ENCODE assay signal across 21 mouse cellular contexts in genomic region chr11:94425656-94426055, GRCm38 (mm10). TPM values are rescaled to one million over a fixed set of nuclear protein-coding genes. Genes with fewer than 3 reads are reported as not detected.
A peak's percentile ranks its signal among the peaks of the same experiment; 100 is the strongest.
DNase-seq lines count a peak whose midpoint lies in the region; TF ChIP-seq lines count a peak whose summit lies in the region.
"Had no signal": no experiment of that assay in that cellular context is flagged by ENCODE, and none has a peak within 500 bp of the region (broad histone marks: within the 10 kb centered on the region; RNA-seq: fewer than 3 reads in every experiment).

No protein-coding gene starts in this region.

- DNase-seq in frontal cortex, adult 2 months (ENCODE audit: extremely low spot score in 1 of 2, low spot score in 1 of 2), result peak; percentile 54 to 66
- no peak for DNase-seq in frontal cortex, postnatal 14 days (ENCODE audit: low spot score in 2 of 2)
- DNase-seq in left cerebral cortex, adult 2 months (ENCODE audit: extremely low spot score in 1 of 2, low spot score in 2 of 2), result peak in 1 of 2 experiments; percentile 67
- no peak for DNase-seq in left cerebral cortex, postnatal 10 days (ENCODE audit: extremely low spot score in 1 of 2, low spot score in 2 of 2)
- DNase-seq in right cerebral cortex, adult 2 months (ENCODE audit: low spot score in 2 of 2), result peak; percentile 55 to 57
- no peak for DNase-seq in right cerebral cortex, postnatal 4 days
- DNase-seq in gastrocnemius, postnatal 10 days, result no peak
- DNase-seq: adrenal gland, postnatal 25 days; cerebellum, adult 9-11 months; lung, embryonic 14.5 days; midbrain, embryonic 14.5 days; retina, postnatal 1 day; thymus, postnatal 14 days had no signal

- intact Hi-C loops in left cerebral cortex, adult 2 months (cut with DNase I), result loop anchor here (1.0 to 2.0 kb wide), 2 partner anchors 27 to 49 kb away; partner anchors contain the start of gene Cacna1g
- intact Hi-C loops in left cerebral cortex, postnatal 10 days (cut with DNase I), result loop anchor here (10.0 kb wide), 1 partner anchor 119 kb away; the partner anchor contains the start of gene Rsad1

- peak overlapping the region; percentile 69 for H3K27ac ChIP-seq in left cerebral cortex, adult 2 months
- H3K27ac ChIP-seq: embryonic facial prominence, embryonic 15.5 days; hindbrain, embryonic 14.5 days; layer of hippocampus, adult 2 months; limb, embryonic 15.5 days; liver, embryonic 14.5 days; neural tube, embryonic 12.5 days had no signal

- no peak for TF ChIP-seq CTCF in left cerebral cortex, adult 2 months (IDR thresholded peaks at IDR 0.05)

- no peak overlapping the region for H3K4me3 ChIP-seq in left cerebral cortex, adult 2 months
- H3K4me3 ChIP-seq: embryonic facial prominence, embryonic 15.5 days; layer of hippocampus, adult 2 months; limb, embryonic 15.5 days; neural tube, embryonic 12.5 days had no signal

RNA-seq across cellular contexts. Expression of gene Abcc3, which starts 32.9 kb away (rescaled TPM):
- 1.9 and 2.5 TPM in 2 replicates for polyA plus RNA-seq in frontal cortex, adult 2 months (2012; rRNA removed)
- 1 to 10 TPM; 1.6 to 2.4 TPM for total RNA-seq in left cerebral cortex, adult 2 months (2021)
- 1 to 10 TPM; 1.6 to 2.1 TPM for total RNA-seq in left cerebral cortex, postnatal 10 days (2021)
- 1 to 10 TPM; 1.9 to 2.1 TPM for total RNA-seq in gastrocnemius, postnatal 10 days (2021)

RNA-seq across cellular contexts. Expression of gene Cacna1g, which starts 48.3 kb away (rescaled TPM):
- 188 and 191 TPM in 2 replicates for polyA plus RNA-seq in frontal cortex, adult 2 months (2012; rRNA removed)
- 10 to 100 TPM; 93.0 to 98.7 TPM for total RNA-seq in left cerebral cortex, adult 2 months (2021)
- 100 to 1,000 TPM; 143 to 151 TPM for total RNA-seq in left cerebral cortex, postnatal 10 days (2021)
- total RNA-seq in gastrocnemius, postnatal 10 days (2021), result 1 to 10 TPM; 7.0 to 9.0 TPM
- total RNA-seq: common myeloid progenitor, adult 5-6 weeks had no signal
- polyA plus RNA-seq: inflammation-experienced regulatory T-cells, adult 6 months had no signal

Comparison
In these comparisons a context has a peak if more than half of its experiments do, and no peak if none do; other contexts are left out.
1. DNase-seq: peak in frontal cortex, adult 2 months (2 of 2) and right cerebral cortex, adult 2 months (2 of 2); none in frontal cortex, postnatal 14 days (0 of 2), left cerebral cortex, postnatal 10 days (0 of 2), right cerebral cortex, postnatal 4 days (single experiment) and gastrocnemius, postnatal 10 days (single experiment).
2. RNA of gene Cacna1g, which starts 48.3 kb away (total RNA-seq): 143 to 151 TPM in left cerebral cortex, postnatal 10 days and 93.0 to 98.7 TPM in left cerebral cortex, adult 2 months; 7.0 to 9.0 TPM in gastrocnemius, postnatal 10 days; every median in the first group is over 4 times any median in the second.